In the genomic region with DNA sequence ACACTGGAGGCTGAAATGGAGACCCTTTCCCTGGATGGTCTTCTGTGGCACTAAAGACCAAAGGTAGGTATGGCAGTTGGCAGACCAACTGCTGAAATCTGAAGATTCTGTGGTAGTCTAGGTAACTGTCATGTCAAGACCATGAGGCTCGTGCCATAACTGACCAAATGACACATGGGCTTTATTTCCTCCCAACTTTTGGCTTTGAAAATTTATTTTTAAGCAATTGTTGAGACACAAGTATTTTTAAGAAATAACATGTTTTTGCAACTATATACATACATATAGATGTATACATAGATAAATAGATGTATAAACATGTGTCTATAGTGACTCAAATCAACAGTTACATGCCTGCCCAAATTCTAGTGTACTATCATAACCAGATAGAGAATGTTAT, we compare ENCODE assay signal across 18 mouse cellular contexts. TPM values are rescaled to one million over a fixed set of nuclear protein-coding genes. Genes with fewer than 3 reads are reported as not detected.
DNase-seq lines count a peak whose midpoint lies in the region; TF ChIP-seq lines count a peak whose summit lies in the region.
"Had no signal": no experiment of that assay in that cellular context is flagged by ENCODE, and none has a peak within 500 bp of the region (broad histone marks: within the 10 kb centered on the region; RNA-seq: fewer than 3 reads in every experiment).

A gene (minus strand): TSS at position 101 of the 400 bp plus-strand sequence.

- DNase-seq in testis, postnatal 14 days (ENCODE audit: low spot score): no peak
- DNase-seq: adrenal gland, postnatal 10 days; adrenal gland, postnatal 14 days; adrenal gland, postnatal 25 days; B cell, adult 2 months; cerebellum, adult 11 months; cerebellum, adult 11-12 months; cerebellum, adult 18-20 months; cerebellum, adult 2 months had no signal

- peak within 1 kb of the TSS; percentile 98 for H3K27ac ChIP-seq in testis, adult 2 months (ENCODE audit: control insufficient read depth, insufficient read depth, low read depth, low read length)

- TF ChIP-seq POLR2A in testis, adult 2 months (IDR thresholded peaks at IDR 0.05; ENCODE audit: control insufficient read depth, low read depth, low read length): no peak; the same call in 1 of the 2 replicates

- peaks cover 9% of the 10 kb centered on the region for H3K4me1 ChIP-seq in testis, adult 2 months (ENCODE audit: control insufficient read depth, insufficient read depth, low read length)

- no peak for TF ChIP-seq CTCF in testis, adult 2 months (IDR thresholded peaks at IDR 0.05; ENCODE audit: control insufficient read depth, insufficient read depth, insufficient replicate concordance, low read depth, low read length)

- no peaks in the 10 kb centered on the region for H3K36me3 ChIP-seq in testis, adult 2 months (ENCODE audit: control insufficient read depth, insufficient read depth, low read length)
- H3K36me3 ChIP-seq: G1E had no signal

- H3K27me3 ChIP-seq in testis, adult 2 months (ENCODE audit: control insufficient read depth, insufficient read depth, low read length): no peaks in the 10 kb centered on the region
- H3K27me3 ChIP-seq: CH12.LX, Patski had no signal

- H3K4me3 ChIP-seq in testis, adult 2 months (ENCODE audit: control insufficient read depth, low read depth, low read length): peak within 1 kb of the TSS; percentile 89

RNA-seq across cellular contexts. Expression of the gene that starts here (rescaled TPM):
- 48.0 and 75.5 TPM in 2 replicates for polyA plus RNA-seq in testis, adult 2 months (2012; rRNA removed)
- polyA plus RNA-seq: activated CD4-positive, CD25-positive, alpha-beta regulatory T cell, adult 4 months; adrenal gland, adult 2 months; brain, embryonic 14.5 days; C2C12; CD4-positive, CD25-positive, alpha-beta regulatory T cell, adult 4 months; cerebellum, adult 2 months; G1E; Patski had no signal
